Mouse (Mus musculus) lung, postnatal 25 days (tissue): ENCODE measurements around the gene Cnpy1.

Experiments used
- DNase-seq: peaks from one replicate; pipeline ENCODE4 v3.0.0; 2022; ENCODE audit warnings: low spot score

The Cnpy1 gene

DNA sequence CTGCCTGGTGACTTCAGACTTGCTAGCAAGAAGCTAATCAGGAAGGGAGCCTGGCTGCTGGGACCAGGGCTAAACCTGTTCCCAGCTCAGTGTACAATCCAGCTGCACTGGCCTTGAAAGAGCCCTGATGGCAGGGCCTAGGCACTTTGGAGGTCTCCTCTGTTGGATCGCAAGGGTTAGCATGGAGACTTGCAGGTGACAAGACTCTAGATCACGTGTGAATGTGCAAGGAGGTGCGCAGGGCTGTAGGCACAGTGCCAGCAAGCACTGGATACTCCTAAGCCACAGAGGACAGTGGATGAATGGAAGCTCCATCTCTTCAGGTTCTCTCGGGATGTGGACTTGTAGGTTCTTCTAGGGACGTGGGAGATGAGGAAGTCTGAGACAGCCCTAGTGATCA is 6.7 kb downstream of the Cnpy1 start:
- DNase-seq: no peak

- DNase-seq: no peak
Observed at GRCm38 (mm10) chr5:28238152-28238551, 7.5 kb downstream of the Cnpy1 start.

DNA sequence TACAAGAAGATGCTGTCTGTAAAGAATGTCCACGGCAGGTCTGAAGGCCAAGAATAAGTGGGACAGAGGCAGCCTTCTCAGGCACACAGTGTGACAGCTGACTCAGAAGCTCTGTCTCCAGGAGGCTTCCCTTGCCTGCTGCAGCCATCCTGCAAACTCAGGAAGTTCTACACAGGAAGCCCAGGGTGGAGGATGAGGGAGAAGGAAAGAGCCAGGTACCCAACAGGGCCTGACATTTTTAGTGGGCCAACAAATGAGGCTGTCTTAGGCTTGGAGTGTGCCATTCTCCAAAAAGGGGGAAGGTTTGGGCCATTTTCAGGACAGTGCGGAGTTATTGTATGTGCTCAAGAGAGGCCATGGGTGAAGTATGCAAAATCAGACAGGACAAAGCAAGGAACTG is 7.9 kb downstream of the Cnpy1 start:
- no peak for DNase-seq

DNA sequence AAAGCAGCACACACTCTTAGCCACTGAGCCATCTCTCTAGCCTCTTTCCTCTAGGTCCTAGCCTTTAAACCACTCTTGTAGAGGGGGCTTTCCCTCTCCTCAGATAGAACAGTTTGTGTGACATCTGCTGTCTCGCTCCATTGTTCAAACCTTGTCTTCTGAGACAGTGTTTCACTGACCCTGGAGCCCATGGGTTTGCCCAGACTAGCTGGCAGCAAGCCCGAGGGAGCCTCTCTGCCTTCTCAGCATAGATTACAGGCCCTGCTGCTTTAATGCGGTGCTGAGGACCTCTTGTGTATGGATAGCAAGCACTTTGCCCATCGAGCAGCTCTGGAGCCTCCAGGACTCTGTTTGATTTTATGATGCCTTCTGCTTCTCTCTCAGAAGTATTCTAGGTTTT is 8.6 kb downstream of the Cnpy1 start:
- no peak for DNase-seq

GRCm38 (mm10) chr5:28236098-28236497 is 9.5 kb downstream of the Cnpy1 start:
- no peak for DNase-seq

DNA sequence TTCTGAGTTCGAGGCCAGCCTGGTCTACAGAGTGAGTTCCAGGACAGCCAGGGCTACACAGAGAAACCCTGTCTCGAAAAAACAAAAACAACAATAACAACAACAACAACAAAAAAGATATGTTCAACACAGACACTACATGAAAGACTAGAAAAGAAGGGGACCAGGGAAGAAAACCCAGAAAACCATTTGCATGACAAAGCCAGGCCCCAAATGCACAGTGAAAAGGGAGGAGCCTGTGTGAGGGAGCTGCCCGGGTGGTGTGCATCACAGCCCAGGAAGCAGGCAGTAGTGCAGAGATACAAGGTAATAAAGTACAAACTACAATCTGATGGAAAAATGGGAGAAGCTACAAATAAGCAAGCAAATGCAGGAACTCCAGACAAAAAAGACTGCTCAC is 13.5 kb downstream of the Cnpy1 start:
- no peak for DNase-seq

DNA sequence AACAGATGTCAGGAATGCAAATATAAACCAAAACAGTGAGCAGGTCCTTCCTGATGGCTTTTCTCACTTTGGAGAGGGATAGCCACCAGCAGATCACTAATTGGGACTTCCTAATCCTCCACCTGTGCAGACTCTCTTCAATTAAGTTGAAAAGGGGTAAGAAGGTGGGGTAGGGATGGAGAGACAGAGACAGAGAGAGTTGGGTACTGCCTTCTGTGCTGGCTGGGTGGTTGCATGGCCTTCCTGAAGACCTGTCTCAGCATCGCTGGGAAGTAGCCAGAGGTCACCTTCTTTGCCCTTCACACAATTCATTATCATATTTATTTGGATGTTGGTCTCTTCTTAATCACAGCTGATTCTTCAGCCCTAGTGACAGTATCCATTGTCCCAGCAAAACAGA is 26.0 kb downstream of the Cnpy1 start:
- DNase-seq: no peak

DNA sequence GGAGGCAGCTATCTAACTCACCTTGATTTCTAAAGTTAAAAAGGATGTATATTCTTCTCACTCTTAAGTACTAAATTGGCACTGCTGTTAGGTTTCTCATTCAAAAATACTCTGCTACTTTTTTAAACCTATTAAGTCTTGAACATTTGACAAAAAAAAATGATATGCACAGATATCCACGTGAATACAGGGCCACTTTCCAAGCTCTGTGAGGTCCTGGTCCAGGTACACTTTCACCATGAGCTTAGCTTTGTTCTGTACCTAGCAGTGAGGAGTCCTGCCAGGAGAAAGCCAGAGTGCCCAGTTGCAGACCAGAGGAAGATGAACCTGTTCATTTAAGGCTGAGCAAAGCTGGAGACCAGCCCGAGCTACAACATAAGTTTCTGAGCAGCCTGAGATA is 32.2 kb downstream of the Cnpy1 start:
- DNase-seq: no peak

DNA sequence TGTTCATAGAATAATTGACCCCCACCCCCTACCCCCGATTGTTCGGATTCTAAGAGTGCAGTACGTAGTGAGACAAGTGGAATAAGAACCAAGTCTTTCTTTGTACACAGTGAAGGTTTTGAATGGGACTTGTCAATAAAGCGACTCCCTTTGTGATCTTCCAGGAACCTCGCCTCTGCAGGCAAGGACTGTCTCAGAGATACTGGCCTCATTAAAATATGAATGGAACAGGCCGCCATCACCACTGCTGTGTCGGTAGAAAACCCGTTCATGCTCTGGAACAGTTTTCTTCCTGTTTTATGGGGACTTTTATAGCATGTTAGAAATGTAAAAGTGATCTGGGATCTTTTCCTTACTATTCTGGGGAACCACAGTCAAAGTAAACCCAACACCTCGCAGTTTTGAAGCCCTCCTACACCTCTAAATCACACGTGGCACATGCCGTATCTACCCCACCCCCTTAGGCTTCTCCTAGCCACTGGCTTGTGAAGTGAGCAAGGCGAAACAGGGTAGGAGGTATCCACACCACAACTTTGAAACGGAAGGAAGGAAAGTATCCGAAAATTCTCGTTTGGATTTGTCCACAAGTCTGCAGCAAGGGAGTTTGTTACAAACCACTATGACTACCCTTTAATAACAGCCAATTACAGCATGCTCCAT is 33.8 kb downstream of the Cnpy1 start:
- no peak for DNase-seq

GRCm38 (mm10) chr5:28210591-28211550 is 34.7 kb downstream of the Cnpy1 start:
- no peak for DNase-seq

- no peak for DNase-seq
Observed at GRCm38 (mm10) chr5:28209549-28210431, 35.8 kb downstream of the Cnpy1 start.

DNA sequence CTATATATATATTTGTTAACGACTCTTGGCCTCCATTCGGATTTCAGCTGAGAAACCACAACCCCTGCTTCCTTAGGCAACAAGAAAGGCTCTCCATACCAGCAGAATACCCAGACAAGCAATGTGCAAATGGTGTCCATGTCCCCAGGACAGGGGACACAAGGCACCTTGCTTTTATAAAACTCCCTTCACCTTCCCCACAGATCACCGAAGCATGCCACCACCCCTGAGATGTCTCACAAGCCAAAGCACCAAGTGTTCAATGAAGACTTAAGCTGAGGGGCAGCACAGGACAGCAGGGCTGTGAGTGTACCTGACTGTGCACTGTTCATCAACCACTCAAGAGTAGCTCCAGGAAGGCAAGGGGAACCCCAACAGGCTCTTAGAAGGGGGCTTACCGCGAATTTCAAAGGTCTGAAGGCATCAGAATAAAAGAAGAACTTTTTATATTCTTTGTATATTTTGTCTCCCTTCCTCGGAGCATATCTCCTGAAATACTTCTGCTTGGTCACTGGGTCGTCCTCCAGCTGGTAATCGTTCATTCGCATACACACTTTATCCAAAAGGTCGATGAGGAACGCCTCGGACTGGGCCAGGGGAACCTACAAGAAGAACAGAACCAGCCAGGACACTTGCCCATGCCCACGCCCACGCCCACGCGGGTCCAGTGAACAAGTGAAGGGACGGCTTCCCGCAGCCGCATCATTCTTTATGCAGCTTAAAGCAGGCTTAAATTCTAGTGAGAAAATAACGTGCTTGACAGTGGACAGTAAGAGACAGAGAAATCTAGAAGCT is 36.7 kb downstream of the Cnpy1 start:
- DNase-seq: no peak

DNA sequence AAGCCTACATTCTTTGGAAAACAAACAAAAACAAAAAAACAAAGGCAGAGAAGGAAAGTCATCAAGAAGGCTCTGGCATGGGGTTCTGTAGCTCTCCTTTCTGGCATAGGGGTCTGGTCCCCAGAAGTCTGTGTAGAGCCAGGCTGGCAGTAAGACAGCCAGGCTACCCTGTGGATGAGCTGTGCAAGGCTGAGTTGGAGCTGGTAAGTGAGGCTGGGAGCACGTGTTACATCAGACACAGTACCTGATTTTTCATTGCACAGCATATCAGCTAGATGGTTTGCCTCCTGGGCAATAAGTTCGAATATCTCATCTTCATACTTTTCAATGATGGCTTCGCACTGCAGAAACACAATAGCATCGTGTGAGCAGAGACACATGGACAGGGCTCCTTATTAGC is 38.6 kb downstream of the Cnpy1 start:
- no peak for DNase-seq

DNA sequence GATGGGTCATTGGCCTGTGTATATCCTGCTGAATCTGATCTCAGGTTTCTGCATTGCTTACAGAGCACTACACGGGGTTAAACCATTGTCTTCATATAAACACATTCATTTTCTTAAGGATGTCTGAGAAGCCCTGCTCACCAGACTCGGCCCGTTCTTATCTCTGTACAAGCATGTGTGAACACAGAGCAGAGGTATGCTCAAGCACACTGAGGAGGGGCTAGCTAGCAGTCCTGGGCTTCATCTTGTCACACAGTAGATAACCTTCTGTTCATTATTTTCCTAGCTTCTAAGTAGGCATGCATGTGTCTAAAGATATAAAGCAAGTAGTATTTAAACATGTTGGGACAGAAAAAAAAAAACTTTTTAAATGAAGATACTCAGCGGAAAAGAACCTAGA is 39.2 kb downstream of the Cnpy1 start:
- no peak for DNase-seq

GRCm38 (mm10) chr5:28204678-28205077 is 40.9 kb downstream of the Cnpy1 start:
- no peak for DNase-seq

- DNase-seq: no peak
Observed at GRCm38 (mm10) chr5:28203086-28203485, 42.5 kb downstream of the Cnpy1 start.

DNA sequence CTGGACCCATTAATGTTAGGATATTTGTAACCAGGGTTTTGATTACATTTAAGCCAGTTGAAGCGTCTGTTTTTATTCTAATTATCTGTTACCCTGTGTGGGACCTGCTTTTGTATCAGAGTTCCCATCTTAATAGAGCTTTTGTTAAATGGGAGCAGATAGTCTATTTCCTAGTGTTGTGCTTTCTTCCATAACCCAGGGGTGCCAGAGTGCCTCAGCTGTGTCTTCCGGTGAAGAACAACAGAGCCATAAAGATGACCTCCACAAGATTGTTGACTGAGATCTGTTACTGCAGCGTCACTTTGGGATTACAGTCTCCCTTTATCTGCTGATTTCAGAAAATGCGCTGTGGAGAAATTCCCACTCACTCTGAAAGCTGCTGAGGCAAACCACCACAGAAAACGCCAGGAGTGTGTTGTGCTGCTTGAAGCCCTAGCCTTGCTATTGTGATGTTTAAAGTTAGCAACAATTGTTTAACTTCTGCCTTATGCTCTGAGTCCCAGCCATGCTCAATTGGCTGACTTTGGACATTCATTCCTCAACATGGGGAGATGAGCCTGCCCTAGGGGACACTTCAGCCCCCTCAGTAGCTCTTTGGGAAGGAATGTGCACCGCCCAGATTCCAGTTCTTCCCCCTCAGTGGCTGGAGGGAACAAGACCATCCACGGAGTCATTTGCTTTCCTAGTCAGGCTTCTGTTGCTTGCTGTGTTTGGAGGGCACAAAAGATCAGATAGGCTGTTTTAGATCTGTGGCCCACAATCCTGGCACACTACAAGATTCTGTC is 46.3 kb downstream of the Cnpy1 start:
- DNase-seq: no peak

- DNase-seq: no peak
Observed at GRCm38 (mm10) chr5:28195473-28195872, 50.1 kb downstream of the Cnpy1 start.

DNA sequence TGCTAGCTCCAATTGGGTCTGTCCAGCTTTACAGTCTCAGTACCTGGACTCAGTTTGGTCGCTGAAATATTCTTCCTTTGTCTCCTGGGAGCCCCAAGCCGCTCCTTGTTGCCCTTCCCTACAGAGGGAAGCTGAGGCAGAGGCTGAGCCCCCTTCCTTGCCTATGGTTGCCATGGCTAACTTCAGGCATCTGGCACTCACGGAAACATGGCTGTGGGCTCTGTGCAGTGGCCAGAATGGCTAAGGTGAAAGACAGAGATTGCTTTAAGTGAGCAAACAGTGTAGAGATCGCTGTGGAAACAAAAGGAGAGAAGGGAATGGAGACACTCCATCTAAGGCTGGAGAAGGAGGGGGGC is 53.5 kb downstream of the Cnpy1 start:
- DNase-seq: no peak

GRCm38 (mm10) chr5:28191201-28192098 is 54.2 kb downstream of the Cnpy1 start:
- DNase-seq: no peak
